In the genomic region with DNA sequence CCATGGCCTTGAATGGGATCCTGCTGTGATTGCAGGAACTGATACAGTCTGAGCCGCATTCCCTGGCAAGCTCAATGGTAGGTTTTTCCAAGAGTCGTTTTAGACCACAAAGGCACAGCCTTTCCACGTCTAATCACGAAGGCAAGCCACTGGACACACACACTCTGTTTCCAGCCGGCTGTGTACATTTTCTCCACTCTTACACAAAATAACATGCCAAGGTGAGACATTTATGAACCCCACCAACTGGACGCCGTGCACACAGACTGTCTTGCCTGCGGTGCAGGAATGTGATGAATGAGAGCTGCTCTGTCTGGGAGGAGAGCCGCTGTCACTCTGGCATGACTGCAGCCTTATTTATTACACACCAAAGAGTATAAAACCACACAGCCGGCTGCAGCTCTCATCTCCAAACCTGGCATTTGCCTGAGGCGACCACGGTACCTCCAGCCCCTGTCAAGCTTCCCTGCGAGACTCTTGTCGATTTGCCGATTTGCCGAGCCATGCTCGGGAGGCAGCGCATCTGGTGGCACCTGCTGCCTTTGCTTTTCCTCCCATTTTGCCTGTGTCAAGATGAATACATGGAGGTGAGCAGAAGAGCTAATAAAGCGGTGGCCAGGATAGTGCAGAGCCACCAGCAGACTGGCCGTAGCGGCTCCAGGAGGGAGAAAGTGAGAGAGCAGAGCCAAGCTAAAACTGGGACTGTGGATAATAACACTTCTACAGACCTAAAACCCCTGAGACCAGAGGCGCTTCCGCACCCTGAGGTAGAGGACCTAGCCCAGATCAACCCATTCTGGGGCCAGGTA, we compare ENCODE assay signal across 11 mouse cellular contexts. TPM values are rescaled to one million over a fixed set of nuclear protein-coding genes. Genes with fewer than 3 reads are reported as not detected.
A peak's percentile ranks its signal among the peaks of the same experiment; 100 is the strongest.
DNase-seq lines count a peak whose midpoint lies in the region; ATAC-seq lines count a peak whose summit lies in the region.
"Had no signal": no experiment of that assay in that cellular context is flagged by ENCODE, and none has a peak within 500 bp of the region (broad histone marks: within the 10 kb centered on the region; RNA-seq: fewer than 3 reads in every experiment).

A gene (plus strand): TSS at position 382 of the 809 bp plus-strand sequence.

- peak within 1 kb of the TSS; percentile 72; the same call in 1 of the 2 replicates for H3K27ac ChIP-seq in kidney, embryonic 14.5 days (ENCODE audit: low read depth, low read length)
- H3K27ac ChIP-seq in neural tube, embryonic 12.5 days, result no peak within 1 kb of the TSS; the same call in 1 of the 2 replicates
- no peak within 1 kb of the TSS for H3K27ac ChIP-seq in forebrain, embryonic 11.5 days (ENCODE audit: low read depth, low read length)
- H3K27ac ChIP-seq: embryonic facial prominence, embryonic 12.5 days; stomach, embryonic 15.5 days had no signal

- peak within 1 kb of the TSS; percentile 1; the same call in 1 of the 2 replicates for H3K4me2 ChIP-seq in kidney, embryonic 14.5 days (replicated peaks; ENCODE audit: low read depth, low read length)
- peak within 1 kb of the TSS; percentile 36 for H3K4me2 ChIP-seq in neural tube, embryonic 12.5 days (replicated peaks)
- no peak within 1 kb of the TSS for H3K4me2 ChIP-seq in forebrain, embryonic 11.5 days (ENCODE audit: low read depth, low read length, severe bottlenecking)
- H3K4me2 ChIP-seq: embryonic facial prominence, embryonic 12.5 days; stomach, embryonic 15.5 days had no signal

- no peaks in the 10 kb centered on the region for H3K9me3 ChIP-seq in kidney, embryonic 14.5 days (ENCODE audit: control insufficient read depth, low read length)
- H3K9me3 ChIP-seq in neural tube, embryonic 12.5 days, result no peaks in the 10 kb centered on the region
- H3K9me3 ChIP-seq in forebrain, embryonic 11.5 days (ENCODE audit: control insufficient read depth, low read length), result no peaks in the 10 kb centered on the region
- H3K9me3 ChIP-seq: embryonic facial prominence, embryonic 12.5 days; stomach, embryonic 15.5 days had no signal

- H3K4me3 ChIP-seq in kidney, embryonic 14.5 days (ENCODE audit: low read length), result no peak within 1 kb of the TSS
- H3K4me3 ChIP-seq in neural tube, embryonic 12.5 days, result no peak within 1 kb of the TSS
- H3K4me3 ChIP-seq in forebrain, embryonic 11.5 days (ENCODE audit: low read depth, low read length), result no peak within 1 kb of the TSS
- H3K4me3 ChIP-seq: embryonic facial prominence, embryonic 12.5 days; stomach, embryonic 15.5 days had no signal

- no peaks in the 10 kb centered on the region for H3K27me3 ChIP-seq in kidney, embryonic 14.5 days (ENCODE audit: control insufficient read depth, insufficient read depth, low read length)
- H3K27me3 ChIP-seq in neural tube, embryonic 12.5 days (replicated peaks), result no peaks in the 10 kb centered on the region
- H3K27me3 ChIP-seq in forebrain, embryonic 11.5 days (ENCODE audit: control insufficient read depth, insufficient read depth, low read length), result no peaks in the 10 kb centered on the region
- H3K27me3 ChIP-seq: embryonic facial prominence, embryonic 12.5 days; stomach, embryonic 15.5 days had no signal

- no peaks in the 10 kb centered on the region for H3K36me3 ChIP-seq in kidney, embryonic 14.5 days (ENCODE audit: control insufficient read depth, insufficient read depth, low read length)
- no peaks in the 10 kb centered on the region for H3K36me3 ChIP-seq in neural tube, embryonic 12.5 days
- no peaks in the 10 kb centered on the region for H3K36me3 ChIP-seq in forebrain, embryonic 11.5 days (ENCODE audit: control insufficient read depth, insufficient read depth, low read length)
- H3K36me3 ChIP-seq: embryonic facial prominence, embryonic 12.5 days; stomach, embryonic 15.5 days had no signal

- DNase-seq in kidney, adult 11 months, result peak; percentile 16
- no peak for DNase-seq in kidney, adult 9 months
- peak; percentile 25 for DNase-seq in embryo, embryonic 10.5 days (ENCODE audit: low spot score)
- no peak for DNase-seq in heart, postnatal 10 days
- DNase-seq in right cerebral cortex, postnatal 4 days, result no peak
- no peak for DNase-seq in forebrain, embryonic 11.5 days (ENCODE audit: low spot score)

- intact Hi-C loops in heart, postnatal 10 days (cut with DNase I), result no loop called here

- peak; percentile 71; the same call in 1 of the 2 replicates for ATAC-seq in kidney, embryonic 14.5 days (ENCODE audit: low FRiP score, low TSS enrichment)
- ATAC-seq in neural tube, embryonic 12.5 days (ENCODE audit: low FRiP score, low read depth), result peak; percentile 55
- ATAC-seq in forebrain, embryonic 11.5 days (replicated peaks; ENCODE audit: low FRiP score), result no peak

- 44% methylated on average over 23 of the region's 23 CpGs for WGBS in kidney, embryonic 14.5 days
- WGBS in neural tube, embryonic 12.5 days, result 44% methylated on average over 23 of the region's 23 CpGs
- 85% methylated on average over 23 of the region's 23 CpGs for WGBS in forebrain, embryonic 11.5 days

- peaks cover 8% of the 10 kb centered on the region for H3K4me1 ChIP-seq in kidney, embryonic 14.5 days (ENCODE audit: control insufficient read depth, insufficient read depth, low read length)
- H3K4me1 ChIP-seq in neural tube, embryonic 12.5 days, result peaks cover 14% of the 10 kb centered on the region; the same call in 1 of the 2 replicates
- no peaks in the 10 kb centered on the region for H3K4me1 ChIP-seq in forebrain, embryonic 11.5 days (replicated peaks; ENCODE audit: control insufficient read depth, insufficient read depth, low read length)
- H3K4me1 ChIP-seq: embryonic facial prominence, embryonic 12.5 days; stomach, embryonic 15.5 days had no signal

- H3K9ac ChIP-seq in kidney, embryonic 14.5 days (ENCODE audit: low read depth, low read length), result no peak within 1 kb of the TSS
- 0 out of 2 replicates have a peak within 1 kb of the TSS, but pooled peaks have one; percentile 14 for H3K9ac ChIP-seq in neural tube, embryonic 12.5 days
- no peak within 1 kb of the TSS for H3K9ac ChIP-seq in forebrain, embryonic 11.5 days (ENCODE audit: low read length)
- H3K9ac ChIP-seq: embryonic facial prominence, embryonic 12.5 days; stomach, embryonic 15.5 days had no signal

RNA-seq across cellular contexts. Expression of the gene that starts here (rescaled TPM):
- 6.0 and 8.1 TPM in 2 replicates for polyA plus RNA-seq in kidney, embryonic 14.5 days (2014; fragmentation: Nextera tagmentation; extraction: Ambion mirVana)
- polyA plus RNA-seq in neural tube, embryonic 12.5 days (2016; fragmentation: Nextera tagmentation; extraction: Ambion mirVana), result 27.7 and 30.1 TPM in 2 replicates
- total RNA-seq in heart, postnatal 10 days (2021), result 1 to 10 TPM in 1 of 2 experiments, under 1 TPM in 1; 0.60 to 1.1 TPM
- 0.64 and 0.81 TPM in 2 replicates for polyA plus RNA-seq in forebrain, embryonic 11.5 days (2014; fragmentation: Nextera tagmentation; extraction: Ambion mirVana)
- total RNA-seq: MEL had no signal

Comparison
In these comparisons a context has a peak if more than half of its experiments do, and no peak if none do; other contexts are left out.
1. DNase-seq: peak in kidney, adult 11 months (single experiment) and embryo, embryonic 10.5 days (single experiment); none in kidney, adult 9 months (single experiment), heart, postnatal 10 days (0 of 2), right cerebral cortex, postnatal 4 days (single experiment) and forebrain, embryonic 11.5 days (single experiment).